27 mouse cellular contexts compared by ENCODE assay signal in the genomic region with DNA sequence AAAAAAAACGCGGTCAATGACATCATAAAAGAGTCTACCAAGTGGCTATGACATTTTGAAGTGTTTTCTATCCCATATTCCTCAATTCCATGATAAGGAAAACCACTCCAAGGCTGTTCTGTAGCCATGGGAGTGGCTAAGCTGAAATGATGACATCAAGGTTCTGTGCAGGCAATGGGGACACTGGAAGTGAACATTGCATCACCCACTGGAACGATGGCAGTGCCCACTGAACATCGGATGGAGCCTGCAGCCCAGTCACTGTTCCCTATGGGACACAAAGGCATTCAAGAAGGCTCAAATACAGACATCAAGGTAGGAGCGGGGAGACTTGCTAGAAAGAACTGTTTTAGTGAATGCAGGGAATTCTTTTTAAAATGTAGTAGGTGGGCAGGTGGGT.
"Had no signal": no experiment of that assay in that cellular context is flagged by ENCODE, and none has a peak within 500 bp of the region (broad histone marks: within the 10 kb centered on the region; RNA-seq: fewer than 3 reads in every experiment).

No protein-coding gene starts in this region.

- H3K4me3 ChIP-seq: gastrocnemius, adult 2 months; heart, embryonic 10.5 days; heart, embryonic 12.5 days; hindbrain, embryonic 10.5 days; hindbrain, embryonic 12.5 days; intestine, embryonic 15.5 days; kidney, embryonic 15.5 days; limb, embryonic 13.5 days; limb, embryonic 15.5 days; liver, embryonic 12.5 days had no signal

- H3K36me3 ChIP-seq: heart, embryonic 10.5 days; heart, embryonic 12.5 days; hindbrain, embryonic 10.5 days; hindbrain, embryonic 12.5 days; intestine, embryonic 15.5 days; kidney, embryonic 15.5 days; limb, embryonic 13.5 days; limb, embryonic 15.5 days; liver, embryonic 12.5 days had no signal

- H3K27me3 ChIP-seq: heart, embryonic 12.5 days; hindbrain, embryonic 12.5 days; intestine, embryonic 15.5 days; kidney, embryonic 15.5 days; limb, embryonic 13.5 days; limb, embryonic 15.5 days; liver, embryonic 12.5 days had no signal

- H3K9me3 ChIP-seq: heart, embryonic 10.5 days; heart, embryonic 12.5 days; hindbrain, embryonic 10.5 days; hindbrain, embryonic 12.5 days; intestine, embryonic 15.5 days; kidney, embryonic 15.5 days; limb, embryonic 13.5 days; limb, embryonic 15.5 days; liver, embryonic 12.5 days had no signal

- H3K9ac ChIP-seq: heart, embryonic 12.5 days; hindbrain, embryonic 12.5 days; hindbrain, embryonic 14.5 days; intestine, embryonic 15.5 days; kidney, embryonic 15.5 days; limb, embryonic 13.5 days; limb, embryonic 15.5 days; liver, embryonic 12.5 days; liver, embryonic 14.5 days had no signal

- ATAC-seq: hindbrain, embryonic 16.5 days; inflammation-experienced regulatory T-cells, adult 6 months; intestine, embryonic 15.5 days; intestine, postnatal 0 days; liver, embryonic 12.5 days had no signal

- H3K4me1 ChIP-seq: heart, embryonic 10.5 days; heart, embryonic 12.5 days; hindbrain, embryonic 10.5 days; hindbrain, embryonic 12.5 days; intestine, embryonic 15.5 days; kidney, embryonic 15.5 days; limb, embryonic 15.5 days; liver, embryonic 12.5 days had no signal

- H3K27ac ChIP-seq: gastrocnemius, adult 2 months; heart, embryonic 10.5 days; hindbrain, embryonic 10.5 days; hindbrain, embryonic 12.5 days; hindbrain, embryonic 14.5 days; intestine, embryonic 15.5 days; kidney, embryonic 15.5 days; kidney, postnatal 0 days; limb, embryonic 13.5 days; limb, embryonic 15.5 days; liver, embryonic 12.5 days; liver, embryonic 14.5 days had no signal

- H3K4me2 ChIP-seq: heart, embryonic 12.5 days; hindbrain, embryonic 12.5 days; hindbrain, embryonic 14.5 days; intestine, embryonic 15.5 days; kidney, embryonic 15.5 days; limb, embryonic 13.5 days; limb, embryonic 15.5 days; liver, embryonic 12.5 days had no signal

- DNase-seq: gastrocnemius, adult 2 months; gastrocnemius, postnatal 10 days; gastrocnemius, postnatal 25 days; heart, postnatal 10 days; heart, postnatal 4 days; kidney, adult 18-20 months; kidney, adult 9 months; kidney, postnatal 14 days; kidney, postnatal 36 days; layer of hippocampus, adult 9-11 months; layer of hippocampus, postnatal 36 days; left cerebral cortex, postnatal 4 days had no signal
